Mouse (Mus musculus) liver, adult 2 months (tissue): ENCODE results near the gene Uck1. TPM values are rescaled to one million over a fixed set of nuclear protein-coding genes. Genes with fewer than 3 reads are reported as not detected.

ENCODE experiments used
- DNase-seq: peaks from one replicate; pipeline ENCODE4 v3.0.0-alpha.2; 2011; ENCODE audit warnings: low read depth, low spot score; ENCODE audit errors: extremely low read depth
- H3K27ac ChIP-seq: fragments of 200-500 bp; replicated peaks from 2 replicates; pipeline ENCODE4 v1.5.1; 2012; ENCODE audit warnings: low read depth, mild to moderate bottlenecking, control low read depth, inconsistent platforms, low read length; ENCODE audit not compliant: insufficient read depth
- H3K27me3 ChIP-seq: fragments of 200-500 bp; 2 replicates; pipeline ENCODE4 v1.6.1; 2012; ENCODE audit warnings: mild to moderate bottlenecking, moderate library complexity, low read length, inconsistent platforms; ENCODE audit not compliant: control insufficient read depth, insufficient read depth
- H3K36me3 ChIP-seq: fragments of 200-500 bp; 2 replicates; pipeline ENCODE4 v1.6.1; 2012; ENCODE audit warnings: low read length, inconsistent platforms; ENCODE audit not compliant: control insufficient read depth, insufficient read depth
- H3K4me1 ChIP-seq: fragments of 200-500 bp; 2 replicates; pipeline ENCODE4 v1.6.1; 2011; ENCODE audit warnings: low read length; ENCODE audit not compliant: control insufficient read depth, insufficient read depth
- H3K4me3 ChIP-seq: fragments of 200-500 bp; 2 replicates; pipeline ENCODE4 v1.5.1; 2011; ENCODE audit warnings: low read depth, mild to moderate bottlenecking, control low read depth, low read length, moderate library complexity; ENCODE audit not compliant: insufficient read depth
- H3K79me2 ChIP-seq: fragments of 200-500 bp; 2 replicates; pipeline ENCODE4 v1.6.1; 2012; ENCODE audit warnings: inconsistent platforms, mild to moderate bottlenecking, low read length, moderate library complexity; ENCODE audit not compliant: control insufficient read depth, insufficient read depth
- H3K9ac ChIP-seq: fragments of 200-500 bp; 2 replicates; pipeline ENCODE4 v1.6.1; 2012; ENCODE audit warnings: low read depth, mild to moderate bottlenecking, control low read depth, inconsistent platforms, low read length
- CTCF ChIP-seq: fragments of 200-500 bp; IDR thresholded peaks from 2 replicates; pipeline ENCODE4 v1.5.1; 2011; ENCODE audit warnings: low read depth, low read length, control low read depth
- POLR2A ChIP-seq: fragments of 200-500 bp; IDR thresholded peaks from 2 replicates; pipeline ENCODE4 v1.6.1; 2011; ENCODE audit warnings: low read length, control low read depth; ENCODE audit not compliant: insufficient read depth; ENCODE audit errors: extremely low read depth
- WGBS: fragments of 180-500 bp; shearing (Covaris S2); methylation state at CpG from one replicate; pipeline ENCODE4 v1.1.7; 2018; 5-methylcytosine and 5-hydroxymethylcytosine counted together
- polyA plus RNA-seq: library from polyadenylated mRNA; depleted of rRNA; stranded (reverse); fragments of >200 nt; gene quantifications from 2 replicates; pipeline ENCODE4 v1.2.3, GENCODE M21; 2012; rRNA removed
- total RNA-seq: library from RNA; depleted of rRNA; stranded (reverse); fragments of >200 nt; gene quantifications from 2 replicates; pipeline ENCODE4 v1.2.3, GENCODE M21; 2014; rRNA removed

Gene Uck1
- total RNA-seq, result 27.5 and 36.7 TPM in 2 replicates
- polyA plus RNA-seq, result 66.1 and 96.7 TPM in 2 replicates

DNA sequence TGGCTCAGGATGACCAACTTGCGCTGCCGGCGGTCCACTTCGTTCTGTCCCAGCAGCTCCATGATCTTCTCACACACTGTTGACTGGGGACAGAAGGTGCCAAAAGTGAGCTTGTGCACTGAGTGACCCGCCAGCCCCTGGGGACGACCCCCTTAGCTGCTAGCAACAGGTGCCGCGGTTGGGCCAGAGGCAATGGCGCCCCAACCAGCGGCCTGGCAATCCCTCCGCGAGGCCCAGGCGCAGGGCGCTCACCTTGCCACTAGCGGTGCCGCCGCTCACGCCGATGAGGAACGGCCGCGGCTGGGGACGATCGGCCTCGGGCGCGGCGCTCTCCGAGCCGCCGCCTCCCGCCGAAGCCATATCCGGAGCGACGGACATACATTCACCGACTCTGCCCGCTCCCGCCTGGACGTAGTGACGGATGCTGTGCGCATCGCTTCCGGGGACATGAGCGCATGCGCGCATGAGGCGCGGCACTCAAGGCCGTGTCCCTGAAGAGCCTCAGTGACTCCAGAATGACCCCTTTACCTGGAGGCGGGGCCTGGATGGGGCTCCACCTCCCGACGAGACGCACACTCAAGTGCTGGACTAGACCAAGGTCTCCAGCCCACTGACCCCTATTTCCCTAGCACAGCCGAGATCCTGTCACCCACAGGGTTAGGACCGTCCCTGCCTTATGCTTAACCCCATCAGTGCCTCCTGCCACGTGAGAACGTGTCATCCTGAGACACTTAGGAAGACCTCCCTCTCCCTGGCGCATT lies at the start of gene Uck1:
TSS of gene Uck1 (minus strand) at position 503 of the 761 bp plus-strand sequence.
- Histone ChIP-seq H3K27ac (peak within 1 kb of the TSS; percentile 59), H3K36me3 (no peaks in the 10 kb centered on the region; the same call in 1 of the 2 replicates), H3K79me2 (peaks cover 2% of the 10 kb centered on the region; the same call in 1 of the 2 replicates), H3K9ac (peak within 1 kb of the TSS; percentile 85), H3K27me3 (no peaks in the 10 kb centered on the region), H3K4me3 (peak within 1 kb of the TSS; percentile 75), H3K4me1 (peaks cover 6% of the 10 kb centered on the region; the same call in 1 of the 2 replicates)
- TF ChIP-seq POLR2A, result peak; percentile 72
- TF ChIP-seq CTCF, result no peak
- 2% methylated on average over 59 of the region's 59 CpGs for WGBS
- DNase-seq, result peak; percentile 86

DNA sequence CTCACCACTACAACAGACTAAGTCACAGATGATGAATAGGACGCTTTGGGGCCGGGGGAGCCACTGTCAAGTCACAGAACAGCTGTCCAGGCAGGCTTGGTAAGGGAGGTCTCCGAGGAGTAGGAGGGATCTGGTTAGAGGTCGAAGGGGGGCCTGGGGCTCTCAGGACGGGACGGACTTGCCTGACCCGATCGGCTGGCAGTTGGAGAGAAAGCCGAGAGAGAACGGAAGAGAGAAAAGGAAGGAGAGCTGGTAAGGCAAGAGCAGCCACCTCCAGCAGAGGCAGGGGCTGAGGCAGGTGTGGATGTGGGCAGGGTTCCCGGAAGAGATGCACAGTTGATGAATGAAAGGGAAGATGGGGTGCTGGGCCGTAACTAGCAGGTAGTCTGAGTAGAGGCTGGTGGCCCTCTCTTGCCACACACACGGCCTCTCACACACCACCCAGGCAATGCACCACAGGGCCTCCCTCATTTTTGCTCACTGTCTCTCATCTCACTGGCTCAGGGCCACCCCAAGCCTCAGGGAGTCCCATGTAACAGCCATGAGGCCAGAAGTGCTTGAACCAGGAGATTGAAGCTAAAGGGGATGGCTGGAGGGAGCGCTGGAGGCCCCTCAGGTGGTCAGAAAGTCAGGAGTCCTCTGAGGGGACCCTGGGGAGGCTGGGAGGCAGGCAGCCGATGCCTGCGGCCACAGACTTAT lies 49.1 kb upstream of the Uck1 start:
- 94% methylated on average over 16 of the region's 16 CpGs for WGBS
- Histone ChIP-seq H3K79me2 (no peaks in the 10 kb centered on the region), H3K4me3 (no peak overlapping the region), H3K27ac (no peak overlapping the region), H3K27me3 (no peaks in the 10 kb centered on the region), H3K9ac (no peak overlapping the region), H3K36me3 (peaks cover 4% of the 10 kb centered on the region; the same call in 1 of the 2 replicates), H3K4me1 (peaks cover 6% of the 10 kb centered on the region)
- TF ChIP-seq CTCF, result no peak
- no peak for TF ChIP-seq POLR2A
- DNase-seq, result no peak

DNA sequence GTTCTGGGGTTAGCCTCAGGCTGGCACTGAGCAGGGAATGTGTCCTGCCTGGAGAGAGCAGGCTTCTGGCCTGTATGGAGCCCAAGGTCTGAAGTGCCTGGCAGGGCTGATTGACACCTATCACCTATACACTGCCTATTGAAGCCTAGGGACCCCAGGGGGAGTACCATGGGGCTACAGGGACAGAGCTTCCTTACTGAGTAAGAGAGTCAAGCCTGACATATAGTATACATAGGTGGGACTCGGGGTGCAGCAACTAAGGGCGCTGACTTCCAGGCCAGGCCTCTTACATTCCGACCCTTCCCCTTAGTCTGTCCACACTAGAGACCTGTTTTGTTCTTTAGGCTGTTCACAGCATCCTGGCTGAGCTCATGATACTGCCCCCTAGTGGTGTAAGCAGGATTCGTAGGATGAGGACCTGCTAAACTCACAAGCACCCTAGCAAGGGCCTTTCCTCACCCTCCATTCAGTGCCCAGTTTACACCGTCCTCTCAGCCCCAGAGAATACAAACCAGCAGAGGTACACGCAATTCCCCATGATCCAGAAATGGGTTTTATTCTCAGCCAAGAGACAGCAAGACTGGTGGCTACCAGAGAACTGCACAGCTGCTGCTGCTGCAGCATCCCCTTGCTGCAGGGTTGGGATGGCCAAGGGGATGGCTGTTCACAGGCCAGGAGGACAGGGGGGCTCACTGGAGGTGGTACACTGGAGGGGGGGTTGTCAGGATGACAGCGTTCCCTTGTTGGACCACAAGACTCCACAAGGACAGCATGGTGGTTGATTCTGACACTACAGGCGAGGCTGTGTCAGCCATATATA lies 48.2 kb upstream of the Uck1 start:
- H3K27me3 ChIP-seq, result no peaks in the 10 kb centered on the region
- H3K4me1 ChIP-seq, result peaks cover 6% of the 10 kb centered on the region
- 73% methylated on average over 8 of the region's 8 CpGs for WGBS
- H3K79me2 ChIP-seq, result no peaks in the 10 kb centered on the region
- TF ChIP-seq CTCF (peak; percentile 71), POLR2A (no peak)
- no peak overlapping the region for H3K27ac ChIP-seq
- no peak overlapping the region for H3K9ac ChIP-seq
- H3K36me3 ChIP-seq, result peaks cover 7% of the 10 kb centered on the region; the same call in 1 of the 2 replicates
- DNase-seq, result peak; percentile 42
- no peak overlapping the region for H3K4me3 ChIP-seq

DNA sequence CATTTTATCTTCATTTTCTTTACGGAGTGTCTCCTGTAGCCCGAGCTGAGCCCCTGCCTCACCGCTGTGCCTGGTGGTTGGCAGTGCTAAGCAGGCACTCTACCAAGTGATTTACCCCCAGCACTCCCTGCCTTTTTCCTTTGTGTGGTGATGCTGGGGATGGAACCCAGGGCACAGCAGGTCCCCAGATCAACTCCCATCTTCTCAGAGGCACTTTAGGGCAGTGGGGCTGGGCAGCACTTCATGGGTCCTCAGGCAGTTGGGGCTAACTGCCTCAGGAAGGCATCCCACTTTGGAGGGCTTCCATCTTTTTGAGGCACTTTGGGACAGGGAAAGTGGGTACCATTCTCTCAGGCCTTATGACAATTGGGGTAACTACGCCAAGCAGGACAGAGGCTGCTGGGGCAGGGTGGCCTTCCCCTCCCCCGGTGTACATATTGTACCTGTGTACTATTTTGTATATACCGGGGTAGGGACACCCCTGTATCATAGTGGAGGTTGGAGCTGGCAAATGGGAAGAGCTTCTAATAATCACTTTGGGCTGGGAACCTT lies 47.4 kb upstream of the Uck1 start:
- no peak for DNase-seq
- Histone ChIP-seq H3K4me1 (peaks cover 6% of the 10 kb centered on the region), H3K27ac (no peak overlapping the region), H3K27me3 (no peaks in the 10 kb centered on the region), H3K9ac (no peak overlapping the region), H3K36me3 (peaks cover 8% of the 10 kb centered on the region; the same call in 1 of the 2 replicates), H3K79me2 (no peaks in the 10 kb centered on the region), H3K4me3 (no peak overlapping the region)
- no peak for TF ChIP-seq CTCF
- no peak for TF ChIP-seq POLR2A
- whole genome bisulfite sequencing, result 85% methylated on average over 6 of the region's 6 CpGs

DNA sequence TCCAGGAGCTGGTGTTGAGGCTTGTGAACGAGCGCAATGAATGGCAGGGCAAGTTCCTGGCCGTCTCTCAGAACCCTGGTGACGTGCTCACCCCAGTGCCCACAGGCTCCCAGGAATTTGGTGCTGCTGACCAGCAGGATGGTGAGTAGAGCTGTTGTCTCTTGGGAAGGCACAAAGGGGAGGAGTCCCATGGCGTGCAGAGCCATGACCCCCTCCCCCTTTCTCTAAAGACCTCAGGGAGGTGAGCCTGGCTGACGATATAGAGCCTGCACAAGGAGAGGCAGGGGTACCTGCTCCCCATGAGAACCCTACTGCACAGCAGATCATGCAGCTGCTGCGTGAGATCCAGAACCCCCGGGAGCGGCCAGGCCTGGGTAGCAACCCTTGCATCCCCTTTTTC lies 46.2 kb upstream of the Uck1 start:
- TF ChIP-seq POLR2A, result no peak
- no peak for TF ChIP-seq CTCF
- DNase-seq, result no peak
- Histone ChIP-seq H3K4me3 (no peak overlapping the region), H3K4me1 (no peaks in the 10 kb centered on the region), H3K27me3 (no peaks in the 10 kb centered on the region), H3K9ac (no peak overlapping the region), H3K36me3 (peaks cover 8% of the 10 kb centered on the region; the same call in 1 of the 2 replicates), H3K27ac (no peak overlapping the region), H3K79me2 (no peaks in the 10 kb centered on the region)
- 92% methylated on average over 9 of the region's 9 CpGs for WGBS
